Mouse (Mus musculus): ENCODE data around the gene Trappc13. TPM values are rescaled to one million over a fixed set of nuclear protein-coding genes. Genes with fewer than 3 reads are reported as not detected.
A peak's percentile ranks its signal among the peaks of the same experiment; 100 is the strongest.
"Not testable (repeated sequence)": the region's sequence is repeated elsewhere in the genome, so short reads cannot be mapped to it uniquely, and the experiment has no call there.

Trappc13 gene
- polyA plus RNA-seq (2017; shearing (Covaris generic)): 10 to 100 TPM; 42.1 to 48.5 TPM

DNA sequence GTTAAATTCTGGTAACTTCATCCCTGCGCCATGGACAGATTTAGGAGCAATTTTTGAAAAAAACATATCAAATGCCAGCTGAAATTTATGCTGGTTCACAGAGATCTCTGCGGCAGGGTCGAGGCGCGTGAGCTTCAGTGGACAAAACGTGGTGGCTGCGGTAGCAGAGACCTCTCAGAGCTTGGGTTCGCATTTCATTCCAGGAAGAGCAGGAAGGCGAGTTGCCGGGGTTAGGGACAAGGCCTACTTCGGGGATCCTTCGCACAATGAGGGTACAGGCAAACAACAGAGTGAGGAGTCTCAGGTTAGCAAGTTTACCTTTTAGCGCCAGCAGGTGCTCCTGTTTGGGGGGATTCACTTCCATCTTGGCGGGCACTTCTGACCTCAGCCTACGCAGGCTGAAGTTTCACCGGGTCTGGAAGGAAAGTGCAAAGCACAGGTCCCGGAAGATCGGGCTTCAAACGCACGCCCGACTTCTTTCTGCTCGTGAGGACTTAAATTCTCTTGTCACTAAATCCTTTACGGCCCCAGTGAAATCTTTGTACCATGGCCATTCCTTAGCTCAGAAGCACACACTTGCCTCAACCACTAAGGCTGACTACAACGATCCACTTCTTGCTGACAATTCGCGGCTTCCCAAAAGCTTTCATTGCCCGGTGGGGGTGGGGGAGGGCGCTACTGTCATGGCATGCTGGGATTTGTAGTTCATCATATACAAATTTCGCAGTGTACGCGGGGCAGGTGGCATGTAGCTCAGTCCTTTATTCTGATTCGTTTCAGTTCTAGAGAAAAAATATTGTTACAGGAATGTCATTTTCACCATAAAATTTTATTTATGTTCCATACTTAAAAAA lies at the start of gene Trappc13:
Gene Trappc13, minus strand, starts transcription at position 674 of the 854 bp plus-strand sequence.
- ATAC-seq: peak; percentile 74

DNA sequence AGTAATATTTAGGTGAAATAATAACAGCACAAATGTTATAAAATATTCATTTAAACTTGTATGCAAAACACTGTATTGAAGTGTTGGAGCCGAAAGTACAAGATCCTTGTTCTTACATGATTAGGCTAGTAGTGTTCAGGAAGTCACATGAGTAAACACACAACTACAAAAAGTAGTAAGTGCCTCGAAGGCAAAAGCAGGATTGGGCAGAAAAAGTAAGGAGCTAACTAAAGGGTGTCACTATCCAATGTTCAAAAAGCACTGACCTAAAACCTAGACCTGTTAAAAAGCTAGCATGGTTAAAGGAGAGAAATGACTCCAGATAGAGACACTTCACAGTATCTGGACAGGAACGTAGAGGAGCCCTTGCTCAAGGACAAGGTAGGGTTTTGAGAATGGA lies 49.2 kb upstream of the Trappc13 start:
- ATAC-seq: no peak

DNA sequence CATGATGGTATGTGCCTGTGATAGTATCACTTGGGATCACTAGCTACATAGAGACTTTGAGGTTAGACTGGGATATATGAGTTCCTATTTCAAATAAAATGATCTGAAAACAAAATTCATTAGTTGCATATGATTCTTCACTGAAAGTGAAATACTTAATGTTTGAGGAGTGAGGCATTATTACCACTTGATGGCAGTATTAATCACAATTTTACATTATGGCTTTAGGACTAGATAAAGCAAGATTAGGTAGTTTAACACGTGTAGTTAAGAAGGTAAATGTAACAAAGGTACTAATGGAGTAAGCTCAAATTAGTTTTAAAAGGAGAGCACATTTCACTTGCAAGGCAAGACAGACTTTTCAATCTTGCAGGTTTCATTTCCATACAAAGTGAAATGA lies 26.0 kb upstream of the Trappc13 start:
- no peak for ATAC-seq

DNA sequence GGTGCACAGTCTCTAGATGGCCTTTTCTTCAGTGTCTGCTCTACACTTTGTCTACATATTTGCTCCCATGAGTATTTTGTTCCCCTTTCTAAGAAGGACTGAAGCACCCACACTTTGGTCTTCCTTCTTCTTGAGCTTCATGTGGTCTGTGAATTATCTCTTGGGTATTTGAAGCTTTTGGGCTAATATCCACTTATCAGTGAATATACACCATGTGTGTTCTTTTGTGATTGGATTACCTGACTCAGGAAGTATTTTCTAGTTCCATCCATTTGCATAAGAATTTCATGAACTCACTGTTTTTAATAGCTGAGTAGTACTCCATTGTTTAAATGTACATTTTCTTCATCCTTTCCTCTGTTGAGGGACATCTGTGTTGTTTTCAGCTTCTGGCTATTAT lies 17.6 kb upstream of the Trappc13 start:
- ATAC-seq: not testable (repeated sequence)

DNA sequence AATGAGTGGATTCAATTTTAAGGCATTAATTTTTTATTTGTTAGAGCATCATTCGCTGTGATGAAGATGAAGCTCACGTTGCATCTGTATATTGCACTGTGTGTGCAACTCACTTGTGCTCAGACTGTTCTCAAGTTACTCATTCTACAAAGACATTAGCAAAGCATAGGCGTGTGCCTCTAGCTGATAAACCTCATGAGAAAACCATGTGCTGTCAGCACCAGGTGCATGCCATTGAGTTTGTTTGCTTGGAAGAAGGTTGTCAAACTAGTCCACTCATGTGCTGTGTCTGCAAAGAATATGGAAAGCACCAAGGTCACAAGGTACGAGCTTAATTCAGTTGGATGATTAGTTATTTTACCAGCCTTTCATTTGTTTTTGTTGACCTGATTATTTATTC lies 9.1 kb upstream of the Trappc13 start:
- ATAC-seq: no peak

DNA sequence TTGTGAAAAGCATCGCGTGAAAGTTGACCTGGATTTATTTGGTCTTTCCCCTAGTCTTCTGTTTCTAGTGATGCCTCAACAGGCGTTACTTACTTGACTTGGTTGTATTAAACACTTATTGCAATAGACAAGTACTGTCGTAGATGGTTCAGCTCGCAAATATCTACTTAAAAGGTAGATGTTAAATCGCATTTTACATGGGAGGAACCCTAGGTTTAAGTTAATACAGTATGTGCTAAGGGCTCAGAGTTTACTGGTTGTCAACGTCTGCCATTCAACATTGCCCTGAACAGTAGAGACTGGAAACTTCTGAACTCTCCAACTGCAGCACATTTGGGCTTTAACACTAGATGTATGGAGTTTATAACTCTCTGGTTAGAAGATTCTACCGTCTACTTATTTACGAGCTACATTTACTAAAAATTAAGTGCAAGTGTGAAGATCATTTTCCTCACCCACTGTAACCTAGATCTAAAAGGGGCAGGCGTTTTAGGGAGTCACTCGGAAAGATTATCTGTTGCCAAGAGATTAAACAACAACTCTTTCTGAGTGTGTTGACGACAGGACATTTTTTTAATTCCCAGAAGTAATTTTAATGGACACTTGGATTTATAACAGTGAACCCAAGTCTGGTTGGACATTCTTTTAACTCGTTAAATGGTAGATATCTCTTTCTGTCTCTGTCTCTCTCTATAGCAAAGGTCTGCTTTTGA lies 1.1 kb upstream of the Trappc13 start:
- ATAC-seq: no peak

DNA sequence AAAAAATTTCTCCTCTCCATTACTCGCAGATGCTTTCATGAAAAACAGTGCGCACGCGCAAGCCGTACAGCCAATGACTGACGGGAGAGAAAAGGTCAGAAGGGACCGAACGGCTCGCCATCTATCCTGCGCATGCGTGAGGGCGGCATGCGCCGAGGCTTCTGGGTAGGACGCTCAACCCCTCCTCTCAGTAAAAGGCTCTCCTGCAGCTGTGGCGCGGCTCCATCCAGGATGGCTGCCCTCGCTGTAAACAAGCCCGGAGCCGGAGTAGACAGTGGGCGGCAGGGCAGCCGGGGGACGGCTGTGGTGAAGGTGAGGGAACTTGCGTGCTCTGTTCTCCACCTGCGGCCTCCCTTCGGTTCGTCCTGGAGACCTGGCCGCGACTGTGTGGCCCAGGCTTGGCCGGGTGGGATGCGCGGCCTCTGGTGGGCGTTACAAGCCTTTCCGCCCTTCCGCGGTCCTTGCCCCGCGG lies 417 bp upstream of the Trappc13 start, which contains the start of gene Trim23:
Gene Trim23, plus strand, starts transcription at position 148 of the 472 bp plus-strand sequence.
- ATAC-seq: peak; percentile 95

DNA sequence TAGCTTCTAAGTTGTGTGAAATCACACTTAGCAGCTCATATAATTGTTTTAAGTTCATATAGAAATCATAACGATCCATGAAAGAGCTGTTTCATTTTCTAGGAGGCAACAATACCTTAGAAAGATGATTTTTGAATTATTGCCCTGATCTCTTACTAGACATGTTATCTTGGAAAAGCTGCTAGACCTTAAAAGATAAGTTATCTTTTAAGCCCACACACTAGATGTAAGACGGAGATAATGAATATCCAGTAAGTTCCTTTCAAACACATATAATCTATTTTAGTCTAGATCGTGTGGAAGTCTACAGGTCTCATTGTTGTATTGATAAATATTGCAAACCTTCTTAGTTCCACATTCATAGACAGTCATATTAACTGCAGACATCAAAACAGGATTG lies 1.4 kb downstream of the Trappc13 start:
- ATAC-seq: no peak

DNA sequence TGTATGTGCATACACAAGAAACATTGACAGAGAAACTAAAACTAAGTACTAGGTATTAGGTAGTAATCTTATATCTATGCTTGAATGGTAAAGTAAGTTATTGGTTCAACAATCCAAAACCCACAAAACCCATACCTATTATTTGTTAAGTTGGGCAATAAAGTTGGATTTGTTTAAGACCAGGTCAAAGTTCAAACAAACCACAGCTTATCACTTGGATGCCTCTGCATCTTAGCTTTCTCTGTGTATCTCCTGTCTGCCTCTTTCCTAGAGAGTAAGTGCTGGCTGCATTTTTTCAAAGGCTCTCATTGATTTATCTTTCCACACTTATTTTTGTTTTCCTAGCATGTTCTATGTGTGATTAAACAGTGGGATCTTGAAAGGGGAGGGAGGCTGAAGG lies 5.8 kb downstream of the Trappc13 start:
- no peak for ATAC-seq

DNA sequence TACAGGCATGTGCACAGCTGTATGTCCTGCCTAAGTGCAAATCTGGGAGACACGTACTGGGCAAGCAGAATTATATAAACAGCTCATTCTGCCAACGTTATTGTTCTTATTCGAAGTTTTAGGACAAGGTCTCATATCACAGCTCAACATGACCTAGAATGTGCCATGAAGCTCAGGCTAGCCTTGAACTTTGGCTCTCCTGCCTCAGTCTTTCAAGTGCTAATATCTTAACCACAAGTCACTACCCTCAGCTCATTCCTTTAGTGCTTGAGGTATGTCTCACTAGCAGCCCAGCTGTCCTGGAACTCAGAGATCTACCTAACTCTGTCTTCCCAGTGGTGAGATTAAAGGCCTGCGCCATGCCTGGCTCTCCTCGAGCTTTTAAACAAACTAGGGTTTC lies 6.6 kb downstream of the Trappc13 start:
- no peak for ATAC-seq

DNA sequence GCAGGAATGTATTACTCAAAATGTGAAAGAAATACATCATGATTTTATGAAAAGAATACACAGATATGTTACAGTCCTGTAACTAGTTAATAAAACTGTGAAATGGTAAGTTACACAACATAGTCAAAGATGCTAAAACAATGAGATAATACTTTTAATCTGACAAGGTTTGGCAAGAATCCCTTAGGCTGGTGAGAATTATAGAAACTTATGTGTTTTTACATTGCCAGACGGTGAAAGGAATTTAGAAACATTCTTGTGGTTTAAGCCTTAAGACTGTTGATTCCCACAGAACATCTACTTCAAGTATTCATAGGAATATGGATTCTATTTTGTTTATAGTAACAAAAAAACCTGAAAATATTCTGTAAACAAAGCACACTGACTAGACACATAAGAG lies 22.6 kb downstream of the Trappc13 start:
- no peak for ATAC-seq

DNA sequence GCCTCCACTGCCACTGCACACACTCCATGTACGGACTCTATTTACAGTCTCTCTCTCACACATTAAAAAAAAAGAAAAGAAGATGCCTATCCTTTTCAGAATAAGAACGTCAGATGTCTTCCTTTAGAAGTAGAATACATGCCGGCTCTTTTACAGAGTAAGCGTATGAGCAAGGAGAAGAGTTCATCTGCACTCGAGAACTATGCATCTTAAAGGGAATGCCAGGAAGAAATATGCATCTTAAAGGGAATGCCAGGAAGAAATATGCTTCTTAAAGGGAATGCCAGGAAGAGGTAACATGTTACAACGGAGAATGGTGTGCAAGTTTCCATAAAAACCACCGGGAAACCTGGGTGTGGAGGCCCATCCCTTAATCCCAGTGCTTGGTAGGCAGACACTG lies 23.2 kb downstream of the Trappc13 start:
- ATAC-seq: no peak

DNA sequence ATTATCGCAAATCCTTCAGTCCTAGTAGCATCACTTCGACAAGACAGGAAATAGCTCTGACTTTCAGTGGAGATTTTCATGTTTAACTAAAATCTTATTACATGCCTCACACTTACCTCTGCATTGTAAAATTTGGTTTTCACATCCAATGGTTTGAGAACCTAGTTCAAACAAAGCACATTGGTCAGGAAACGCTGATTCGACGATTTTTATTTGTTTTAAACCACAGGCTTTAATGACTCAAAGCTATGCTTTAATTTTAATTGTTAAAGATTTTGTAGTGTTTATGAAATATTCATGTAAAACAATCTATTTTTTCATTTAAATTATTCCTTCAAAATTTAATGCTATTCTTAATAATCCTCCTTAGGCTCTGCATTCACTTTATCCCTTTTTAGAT lies 24.1 kb downstream of the Trappc13 start:
- ATAC-seq: no peak

DNA sequence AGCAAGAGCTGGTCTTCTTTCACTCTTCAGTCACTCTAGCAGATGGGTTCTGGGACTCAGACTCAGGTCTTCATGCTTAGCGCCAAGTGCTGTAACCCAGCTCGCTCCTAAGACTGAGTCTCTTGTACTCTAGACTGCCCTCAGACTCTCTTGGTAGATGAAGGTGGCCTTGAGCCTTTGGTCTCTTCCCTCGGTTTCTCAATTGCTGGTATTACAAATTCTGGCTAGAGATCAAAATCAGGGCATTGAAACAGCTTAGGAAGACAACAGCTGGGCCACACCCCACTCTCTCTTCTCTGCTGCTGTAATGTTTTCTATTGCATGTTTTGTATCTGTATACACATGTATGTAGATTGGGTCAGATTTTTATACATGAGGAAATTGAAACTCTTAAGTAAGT lies 32.6 kb downstream of the Trappc13 start:
- ATAC-seq: no peak

DNA sequence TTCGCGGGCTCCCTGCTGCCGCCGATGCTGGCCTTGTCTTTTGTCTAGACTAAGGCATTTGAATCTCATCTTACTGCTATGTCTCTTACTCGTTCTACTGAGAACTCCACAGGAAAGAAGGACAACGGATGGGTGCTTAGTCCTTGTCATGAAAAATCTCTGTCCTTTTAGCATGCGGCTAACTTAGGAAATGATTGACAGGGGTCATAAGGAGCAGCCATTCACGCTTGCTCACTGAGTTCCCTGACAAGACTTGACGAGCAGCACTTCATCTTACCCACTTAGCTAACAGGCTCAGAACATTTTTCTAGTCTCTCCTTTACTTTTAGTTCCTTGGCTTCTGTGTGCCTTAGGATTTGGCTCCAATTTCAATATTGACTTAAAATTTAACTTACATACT lies 33.4 kb downstream of the Trappc13 start:
- no peak for ATAC-seq

DNA sequence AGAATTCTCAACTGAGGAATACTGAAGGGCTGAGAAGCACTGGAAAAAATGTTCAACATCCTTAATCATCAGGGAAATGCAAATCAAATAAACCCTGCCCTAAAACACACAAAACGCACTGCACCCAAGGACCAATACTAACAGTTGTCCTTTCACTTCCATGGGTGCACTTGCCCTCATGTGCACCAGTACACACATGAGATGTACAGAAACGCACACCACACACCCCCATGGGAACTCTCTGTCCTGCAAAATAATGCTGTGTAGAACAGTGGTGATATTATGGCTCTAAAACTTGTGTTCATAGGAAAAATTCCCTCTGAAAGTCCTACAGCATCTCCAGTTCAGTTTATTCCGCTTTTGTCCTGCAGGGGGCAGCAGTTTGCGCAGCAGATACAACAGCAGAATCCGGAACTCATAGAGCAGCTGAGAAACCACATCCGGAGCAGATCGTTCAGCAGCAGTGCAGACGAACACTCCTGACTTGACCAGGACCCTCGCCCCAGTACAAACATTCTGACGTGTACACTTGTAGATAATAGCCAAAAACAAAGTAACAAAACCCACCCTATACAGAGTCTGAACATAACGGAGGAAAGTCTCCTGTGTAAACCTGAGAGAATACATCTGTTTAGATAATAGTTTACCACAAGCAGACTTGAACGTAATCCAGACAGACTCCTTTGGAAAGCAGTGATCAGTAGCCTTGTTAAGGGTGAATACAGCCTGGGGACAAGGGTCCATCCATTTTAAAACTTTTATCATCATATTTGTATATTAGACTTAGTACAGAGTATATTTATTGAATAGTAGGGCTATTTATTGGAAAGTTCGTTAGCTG lies 38.7 kb downstream of the Trappc13 start:
- peak; percentile 96 for ATAC-seq

DNA sequence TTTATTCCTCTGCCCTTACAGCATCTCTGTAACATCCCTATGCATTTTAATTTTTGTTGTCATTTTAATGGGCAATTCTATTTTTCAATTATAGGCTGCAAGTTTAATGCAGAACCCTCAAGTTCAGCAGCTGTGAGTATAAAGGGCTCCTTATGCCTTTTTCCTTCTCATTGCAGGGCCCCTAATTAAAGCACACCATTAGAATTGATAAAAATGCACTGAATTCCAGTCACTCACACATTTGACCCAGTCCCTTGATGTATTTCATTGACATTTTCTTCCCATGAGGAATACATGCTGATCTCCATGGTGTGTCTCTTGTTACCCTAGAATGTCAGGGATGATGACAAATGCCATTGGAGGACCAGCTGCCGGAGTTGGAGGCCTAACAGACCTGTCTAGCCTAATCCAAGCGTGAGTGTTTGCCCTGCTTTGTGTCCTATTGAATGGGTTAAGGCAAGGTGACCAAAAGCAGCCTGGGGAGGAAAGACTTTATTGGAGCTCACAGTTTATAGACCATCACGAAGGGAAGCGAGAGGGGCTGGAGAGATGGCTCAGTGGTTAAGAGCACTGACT lies 43.7 kb downstream of the Trappc13 start:
- ATAC-seq: no peak

DNA sequence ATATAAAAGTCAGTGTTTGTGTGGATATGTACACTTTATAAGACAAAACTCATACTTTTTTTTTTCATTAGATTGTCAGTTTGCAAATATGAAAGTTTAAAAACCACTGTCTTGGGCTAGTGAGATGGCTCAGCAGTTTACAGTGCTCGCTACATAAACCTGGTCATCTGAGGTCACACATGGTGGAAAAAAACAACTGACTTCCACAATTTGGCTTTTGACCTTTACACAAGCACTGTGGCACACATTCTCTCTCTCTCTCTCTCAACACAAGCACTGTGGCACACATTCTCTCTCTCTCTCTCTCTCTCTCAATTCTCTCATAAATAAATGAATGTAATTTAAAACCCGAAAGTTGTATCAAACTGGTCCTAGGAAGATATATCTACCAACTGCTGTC lies 45.7 kb downstream of the Trappc13 start:
- no peak for ATAC-seq

DNA sequence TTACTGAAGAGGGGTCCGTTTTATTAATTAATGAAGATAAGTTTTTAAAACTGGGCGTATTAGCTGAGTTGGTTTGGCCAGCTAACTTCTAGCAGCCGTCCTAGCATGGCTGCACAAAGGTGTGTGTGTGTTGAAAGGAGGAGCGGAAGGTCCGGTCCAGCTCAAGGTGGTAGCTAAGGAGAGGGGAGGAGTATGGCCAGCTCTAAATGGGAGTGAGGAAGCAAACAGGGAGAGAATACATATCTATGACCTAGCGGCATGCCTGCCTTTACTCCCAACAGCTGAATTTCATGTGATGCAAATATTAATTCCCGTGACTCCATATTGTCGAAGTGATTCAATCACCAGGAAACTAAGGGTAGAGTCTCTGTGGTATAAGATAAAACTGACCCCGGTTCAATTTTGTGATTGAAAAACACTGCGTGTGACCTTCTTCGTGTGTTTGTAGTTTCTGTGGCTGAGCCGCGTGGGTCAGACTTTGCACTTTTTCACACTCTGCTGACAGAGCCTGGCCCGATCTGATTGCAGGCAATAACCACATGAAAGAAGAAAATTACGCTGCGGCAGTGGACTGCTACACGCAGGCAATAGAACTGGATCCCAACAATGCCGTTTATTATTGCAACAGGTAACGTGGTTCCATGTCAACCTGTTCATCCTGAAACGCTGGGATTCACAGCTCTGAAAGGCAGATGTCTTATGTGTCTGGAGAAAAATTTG lies 54.4 kb downstream of the Trappc13 start:
- no peak for ATAC-seq

DNA sequence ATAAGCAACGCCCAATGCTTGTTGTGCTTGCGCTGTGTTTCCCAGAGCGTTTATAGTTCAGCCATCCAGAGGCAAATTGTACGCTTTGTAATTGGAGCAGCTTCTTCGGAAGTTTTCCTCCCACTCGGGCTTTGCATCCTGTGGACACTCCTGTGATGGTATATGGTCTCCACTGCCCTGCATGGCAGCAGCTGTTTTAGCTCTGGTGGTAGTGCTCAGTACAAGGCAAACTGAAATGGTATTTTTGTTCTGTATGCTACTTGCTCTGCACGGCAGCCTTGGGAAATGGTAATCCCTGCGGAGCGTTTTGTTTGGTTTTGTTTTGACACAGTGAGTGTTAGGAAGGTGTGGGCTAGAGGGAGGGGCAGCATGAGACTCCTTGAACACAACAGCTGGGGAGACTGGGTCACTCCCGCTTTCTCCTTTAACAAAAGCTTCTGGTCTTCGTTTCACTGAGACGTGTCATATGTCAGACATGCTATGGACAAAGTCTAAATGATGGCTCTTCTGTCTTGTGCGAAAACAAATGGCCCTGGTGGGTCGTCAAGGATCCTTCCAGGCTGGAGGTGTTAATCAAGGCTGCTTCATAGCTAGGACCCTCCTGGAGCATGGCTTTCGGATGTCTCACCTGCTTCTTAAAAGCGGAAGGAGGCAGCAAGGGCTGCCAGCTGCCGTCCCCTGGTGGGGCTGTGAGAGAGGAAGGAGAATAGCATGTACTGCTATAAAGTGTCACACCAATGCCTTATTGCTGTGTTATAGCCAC lies 56.0 kb downstream of the Trappc13 start:
- no peak for ATAC-seq

DNA sequence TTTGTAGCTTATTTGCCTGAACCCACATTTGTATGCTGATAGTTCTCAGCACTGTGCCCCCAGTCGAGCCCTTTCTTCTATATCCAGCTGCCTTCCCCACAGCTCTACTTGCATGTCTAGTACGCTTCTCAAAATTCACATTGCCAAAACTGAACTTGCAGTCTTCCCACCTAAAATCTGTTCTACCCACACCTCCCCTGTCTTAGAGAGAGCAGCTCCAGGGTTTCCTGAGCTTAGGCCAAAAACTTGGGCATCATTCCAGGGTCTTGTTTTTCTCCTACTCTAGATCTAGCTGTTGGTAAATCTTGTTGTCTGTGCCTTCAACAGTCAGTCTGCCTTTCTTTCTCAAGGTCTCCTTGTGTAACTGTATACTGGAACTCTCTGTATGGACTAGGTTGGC lies 63.4 kb downstream of the Trappc13 start:
- ATAC-seq: no peak

Data from CD4-positive, CD25-positive, alpha-beta regulatory T cell, adult 4 months (primary cell).